Mouse (Mus musculus): ENCODE results near the gene Zfp592.

DNA sequence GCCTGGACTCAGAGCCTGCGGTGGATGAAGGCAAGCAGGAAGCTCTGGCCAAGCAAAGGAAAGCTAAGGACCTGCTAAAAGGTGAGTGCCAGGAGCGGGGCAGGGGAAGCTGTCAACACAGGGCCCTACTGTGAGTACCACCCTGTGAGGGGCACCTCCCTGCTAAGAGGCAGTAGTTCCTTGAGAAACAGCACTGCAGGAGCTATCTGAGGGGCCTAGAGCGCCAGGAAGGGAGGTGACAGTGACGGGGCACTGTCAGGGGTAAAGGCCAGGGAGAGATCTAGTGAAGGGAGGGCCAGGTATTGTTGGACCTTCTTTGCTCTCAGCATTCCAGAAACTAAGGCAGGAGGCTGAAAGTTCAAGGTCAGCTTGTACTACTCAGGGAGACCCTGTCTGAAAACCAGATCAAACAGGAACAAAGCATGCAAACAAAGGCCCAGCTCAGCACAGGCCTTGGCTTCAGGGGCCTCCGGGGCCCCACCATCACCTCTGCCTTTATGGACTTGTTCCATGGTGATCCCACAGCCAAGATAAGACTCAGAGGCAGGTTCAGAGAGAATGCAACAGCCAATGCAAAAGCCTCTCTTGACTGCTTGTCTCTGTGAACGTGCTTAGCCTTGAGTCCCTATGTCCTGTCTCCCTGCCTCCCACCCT, 100.8 kb downstream of the Zfp592 start:
- TF ChIP-seq CTCF (IDR thresholded peaks at IDR 0.05; ENCODE audit: borderline replicate concordance, extremely low read depth, insufficient read depth, insufficient read length), result no peak
- TF ChIP-seq POLR2A (IDR thresholded peaks at IDR 0.05; ENCODE audit: borderline replicate concordance, extremely low read depth, insufficient read depth, insufficient read length, poor library complexity, severe bottlenecking), result no peak
